Mouse (Mus musculus) limb, embryonic 11.5 days (tissue): ENCODE measurements around the gene Cldn34c4. TPM values are rescaled to one million over a fixed set of nuclear protein-coding genes. Genes with fewer than 3 reads are reported as not detected.

Experiments
- ATAC-seq: fragments of 200-750 bp; cut with Nextera tagmentation; 2 replicates; pipeline ENCODE4 v1.8.0; 2017; ENCODE audit warnings: low read depth; ENCODE audit not compliant: insufficient number of reproducible peaks, low FRiP score, low TSS enrichment
- DNase-seq: peaks from one replicate; pipeline ENCODE4 v3.0.0-alpha.2; 2015; ENCODE audit warnings: low spot score
- H3K27ac ChIP-seq: fragments of 300-500 bp; sonication (generic); replicated peaks from 2 replicates; pipeline ENCODE4 v1.5.1; 2014; ENCODE audit warnings: low read depth, mild to moderate bottlenecking, low read length
- H3K27me3 ChIP-seq: fragments of 300-500 bp; sonication (generic); 2 replicates; pipeline ENCODE4 v1.6.1; 2014; ENCODE audit warnings: mild to moderate bottlenecking, low read length, mixed read lengths; ENCODE audit not compliant: control insufficient read depth, insufficient read depth
- H3K36me3 ChIP-seq: fragments of 300-500 bp; sonication (generic); 2 replicates; pipeline ENCODE4 v1.6.1; 2014; ENCODE audit warnings: mild to moderate bottlenecking, low read length, moderate library complexity, mixed read lengths; ENCODE audit not compliant: control insufficient read depth, insufficient read depth
- H3K4me1 ChIP-seq: fragments of 300-500 bp; sonication (generic); 2 replicates; pipeline ENCODE4 v1.6.1; 2014; ENCODE audit warnings: low read length, mixed read lengths; ENCODE audit not compliant: control insufficient read depth, insufficient read depth
- H3K4me2 ChIP-seq: fragments of 300-500 bp; sonication (generic); 2 replicates; pipeline ENCODE4 v1.6.1; 2014; ENCODE audit warnings: low read depth, mild to moderate bottlenecking, moderate library complexity; ENCODE audit not compliant: severe bottlenecking
- H3K4me3 ChIP-seq: fragments of 300-500 bp; sonication (generic); 2 replicates; pipeline ENCODE4 v1.5.1; 2014; ENCODE audit warnings: low read depth, low read length
- H3K9ac ChIP-seq: fragments of 300-500 bp; sonication (generic); 2 replicates; pipeline ENCODE4 v1.6.1; 2014; ENCODE audit warnings: mild to moderate bottlenecking, low read length
- H3K9me3 ChIP-seq: fragments of 300-500 bp; sonication (generic); 2 replicates; pipeline ENCODE4 v1.6.1; 2016; ENCODE audit warnings: low read length; ENCODE audit not compliant: control insufficient read depth
- WGBS: fragments of 180-500 bp; shearing (Covaris S2); extraction: QIAGEN DNeasy Blood & Tissue Kit; methylation state at CpG from one replicate; pipeline ENCODE4 v1.1.7; 2014; 5-methylcytosine and 5-hydroxymethylcytosine counted together
- polyA plus RNA-seq: library from polyadenylated mRNA; unstranded; fragments of >200 nt; fragmentation: Nextera tagmentation; extraction: Ambion mirVana; gene quantifications from 2 replicates; pipeline ENCODE4 v1.2.1, GENCODE M21; 2014

The Cldn34c4 gene
- not detected in 2 replicates for polyA plus RNA-seq

DNA sequence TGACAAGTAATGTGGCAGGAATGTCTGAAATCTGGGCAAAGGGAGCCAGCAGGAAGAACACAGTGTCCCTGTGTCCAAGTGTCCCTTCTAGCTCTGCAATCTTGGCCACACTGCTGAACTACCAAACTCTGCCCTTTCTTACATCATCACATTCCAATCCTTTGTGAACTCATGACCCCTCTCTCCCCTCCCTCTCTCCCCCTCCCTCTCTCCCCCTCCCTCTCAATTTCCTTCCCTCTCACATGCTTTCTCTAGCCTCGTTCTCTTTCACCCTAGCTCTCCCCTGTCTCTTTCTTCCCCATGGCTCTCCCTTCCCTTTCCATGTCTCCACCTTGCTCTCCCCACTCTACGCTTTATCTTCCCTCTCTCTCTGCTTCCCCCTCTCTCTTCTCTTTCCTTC, at the start of gene Cldn34c4:
Cldn34c4 (minus strand) TSS at position 101 of the 400 bp plus-strand sequence.
- Histone ChIP-seq H3K9me3 (no peaks in the 10 kb centered on the region), H3K9ac (no peak within 1 kb of the TSS), H3K27ac (no peak within 1 kb of the TSS), H3K27me3 (no peaks in the 10 kb centered on the region), H3K4me1 (no peaks in the 10 kb centered on the region), H3K4me2 (no peak within 1 kb of the TSS), H3K4me3 (no peak within 1 kb of the TSS), H3K36me3 (no peaks in the 10 kb centered on the region)
- ATAC-seq (no peak), DNase-seq (no peak)
- 66% methylated on average over 2 of the region's 2 CpGs for WGBS

DNA sequence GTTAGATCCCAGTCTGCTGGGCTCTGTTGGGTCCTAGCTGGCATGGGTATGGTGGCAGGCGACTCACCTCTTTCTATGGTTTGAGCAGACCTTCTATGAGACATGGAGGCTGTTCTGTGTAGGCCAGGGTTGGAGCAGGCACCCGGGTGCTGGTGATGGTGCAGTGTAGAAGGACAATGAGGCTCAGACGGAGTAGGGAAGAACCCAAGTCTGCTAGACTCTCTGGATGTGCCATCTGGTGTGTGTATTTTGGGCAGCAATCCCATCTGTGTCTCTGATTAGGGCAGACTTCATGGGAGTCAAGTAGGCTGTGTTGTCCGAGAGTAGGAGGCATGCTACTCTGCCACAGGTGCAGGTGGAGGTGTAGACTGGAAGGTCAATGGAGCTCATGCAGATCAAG, 10.7 kb upstream of the Cldn34c4 start:
- H3K4me1 ChIP-seq, result no peaks in the 10 kb centered on the region
- no peak for DNase-seq
- no peak overlapping the region for H3K4me3 ChIP-seq
- H3K27ac ChIP-seq, result no peak overlapping the region
- H3K27me3 ChIP-seq, result no peaks in the 10 kb centered on the region
- H3K9me3 ChIP-seq, result no peaks in the 10 kb centered on the region; the same call in 1 of the 2 replicates
- ATAC-seq, result no peak
- 79% methylated on average over 4 of the region's 4 CpGs for WGBS
- H3K36me3 ChIP-seq, result no peaks in the 10 kb centered on the region
- no peak overlapping the region for H3K9ac ChIP-seq
- no peak overlapping the region for H3K4me2 ChIP-seq
